Comparison of ENCODE assay signal across 12 mouse cellular contexts in genomic region chr2:163459380-163459779, GRCm38 (mm10). TPM values are rescaled to one million over a fixed set of nuclear protein-coding genes. Genes with fewer than 3 reads are reported as not detected.
DNase-seq lines count a peak whose midpoint lies in the region; ATAC-seq and TF ChIP-seq lines count a peak whose summit lies in the region.
"Had no signal": no experiment of that assay in that cellular context is flagged by ENCODE, and none has a peak within 500 bp of the region (broad histone marks: within the 10 kb centered on the region; RNA-seq: fewer than 3 reads in every experiment).

No protein-coding gene starts in this region.

- H3K36me3 ChIP-seq in hindbrain, embryonic 11.5 days (ENCODE audit: control insufficient read depth, insufficient read depth, low read length) = no peaks in the 10 kb centered on the region
- H3K36me3 ChIP-seq in hindbrain, embryonic 10.5 days = peaks cover 5% of the 10 kb centered on the region
- no peaks in the 10 kb centered on the region for H3K36me3 ChIP-seq in heart, embryonic 16.5 days (ENCODE audit: control insufficient read depth, insufficient read depth)
- no peaks in the 10 kb centered on the region for H3K36me3 ChIP-seq in myocyte (ENCODE audit: control insufficient read depth, insufficient read depth)

- no peak overlapping the region for H3K9ac ChIP-seq in hindbrain, embryonic 11.5 days (ENCODE audit: low read depth, low read length)
- no peak overlapping the region for H3K9ac ChIP-seq in heart, embryonic 16.5 days (ENCODE audit: low read length)

- no peak for TF ChIP-seq POLR2A in myocyte (IDR thresholded peaks at IDR 0.05; ENCODE audit: insufficient read length, low read depth)

- H3K4me3 ChIP-seq in hindbrain, embryonic 11.5 days (ENCODE audit: low read depth, low read length) = no peak overlapping the region
- no peak overlapping the region for H3K4me3 ChIP-seq in hindbrain, embryonic 10.5 days
- peak overlapping the region; percentile 1; the same call in 1 of the 2 replicates for H3K4me3 ChIP-seq in heart, embryonic 16.5 days (ENCODE audit: low read length)
- H3K4me3 ChIP-seq in myocyte = no peak overlapping the region

- 0 out of 2 replicates have a peak, but pooled peaks cover 2% of the 10 kb centered on the region for H3K27me3 ChIP-seq in hindbrain, embryonic 11.5 days (ENCODE audit: control insufficient read depth, insufficient read depth, low read length)
- H3K27me3 ChIP-seq in hindbrain, embryonic 10.5 days (ENCODE audit: insufficient read depth, poor library complexity, severe bottlenecking) = peaks cover 16% of the 10 kb centered on the region
- 0 out of 2 replicates have a peak, but pooled peaks cover 6% of the 10 kb centered on the region for H3K27me3 ChIP-seq in heart, embryonic 16.5 days (ENCODE audit: control insufficient read depth, insufficient read depth, low read length)
- peaks cover 7% of the 10 kb centered on the region for H3K27me3 ChIP-seq in myocyte (ENCODE audit: control insufficient read depth, insufficient read depth, insufficient read length)

- peak; percentile 23 for DNase-seq in hindbrain, embryonic 11.5 days (ENCODE audit: low spot score)
- no peak for DNase-seq in hindbrain, embryonic 10.5 days (ENCODE audit: low spot score)
- DNase-seq in thymus, adult 18-20 months = no peak
- no peak for DNase-seq in layer of hippocampus, adult 9-10 months (ENCODE audit: low spot score)
- no peak for DNase-seq in right cerebral cortex, postnatal 36 days (ENCODE audit: low spot score in 2 of 2)
- DNase-seq: kidney, postnatal 10 days had no signal

- no peaks in the 10 kb centered on the region for H3K79me2 ChIP-seq in myocyte (ENCODE audit: control insufficient read depth, insufficient read depth)

- H3K4me1 ChIP-seq in hindbrain, embryonic 11.5 days (replicated peaks; ENCODE audit: control insufficient read depth, insufficient read depth, low read length) = no peaks in the 10 kb centered on the region
- peaks cover 11% of the 10 kb centered on the region; the same call in 1 of the 2 replicates for H3K4me1 ChIP-seq in hindbrain, embryonic 10.5 days (replicated peaks)
- H3K4me1 ChIP-seq in heart, embryonic 16.5 days (ENCODE audit: control insufficient read depth, insufficient read depth, low read length) = peaks cover 15% of the 10 kb centered on the region

- no peak overlapping the region for H3K27ac ChIP-seq in hindbrain, embryonic 11.5 days (ENCODE audit: low read depth, low read length)
- H3K27ac ChIP-seq in hindbrain, embryonic 10.5 days = no peak overlapping the region
- no peak overlapping the region for H3K27ac ChIP-seq in heart, embryonic 16.5 days (ENCODE audit: low read length)

- H3K4me2 ChIP-seq in hindbrain, embryonic 11.5 days (replicated peaks; ENCODE audit: low read depth, low read length) = no peak overlapping the region
- H3K4me2 ChIP-seq in heart, embryonic 16.5 days (ENCODE audit: low read depth, low read length) = peak overlapping the region; percentile 29; the same call in 1 of the 2 replicates
- H3K4me2 ChIP-seq in myocyte (ENCODE audit: low read depth) = peak overlapping the region; percentile 45

- no peaks in the 10 kb centered on the region for H3K9me3 ChIP-seq in hindbrain, embryonic 11.5 days (ENCODE audit: control insufficient read depth, low read length)
- no peaks in the 10 kb centered on the region for H3K9me3 ChIP-seq in hindbrain, embryonic 10.5 days
- H3K9me3 ChIP-seq in heart, embryonic 16.5 days (replicated peaks; ENCODE audit: control insufficient read depth, low read length) = no peaks in the 10 kb centered on the region

- 40% methylated on average over 10 of the region's 10 CpGs for WGBS in hindbrain, embryonic 11.5 days
- 45% methylated on average over 10 of the region's 10 CpGs for WGBS in hindbrain, embryonic 10.5 days
- WGBS in heart, embryonic 16.5 days = 27% methylated on average over 10 of the region's 10 CpGs

- H3ac ChIP-seq in myocyte (ENCODE audit: control insufficient read depth, insufficient read length) = no peak overlapping the region

- no peak for ATAC-seq in hindbrain, embryonic 11.5 days (ENCODE audit: low FRiP score)
- ATAC-seq in common myeloid progenitor, adult 5-6 weeks (replicated peaks; ENCODE audit: low read depth, poor library complexity, severe bottlenecking) = peak; percentile 30; the same call in 1 of the 2 replicates
- ATAC-seq in heart, embryonic 16.5 days (replicated peaks; ENCODE audit: extremely low read depth, insufficient read depth, low FRiP score) = no peak

TF ChIP-seq in myocyte, 11 proteins besides CTCF, POLR2A, EP300 and RAD21:
- TF ChIP-seq SRF (IDR thresholded peaks at IDR 0.05; ENCODE audit: control insufficient read depth, insufficient read length, low read depth) = no peak
- no peak for TF ChIP-seq REST (IDR thresholded peaks at IDR 0.05; ENCODE audit: insufficient read depth, insufficient read length)
- TF ChIP-seq MYOD1 (IDR thresholded peaks at IDR 0.05; ENCODE audit: control insufficient read depth in 1 of 3, insufficient read length in 2 of 3, low read depth in 2 of 3) = peak in 2 of 3 experiments; percentile 45 to 90
- peak in 2 of 3 experiments; percentile 44 to 76 for TF ChIP-seq MYOG (IDR thresholded peaks at IDR 0.05; ENCODE audit: control insufficient read depth in 1 of 3, insufficient read depth in 1 of 3, insufficient read length in 2 of 3, low read depth in 2 of 3)

RNA-seq across cellular contexts. Expression of gene Fitm2, which starts 13.0 kb away (rescaled TPM):
- polyA plus RNA-seq in hindbrain, embryonic 11.5 days (2014; fragmentation: Nextera tagmentation; extraction: Ambion mirVana) = 8.0 and 9.0 TPM in 2 replicates
- polyA plus RNA-seq in hindbrain, embryonic 10.5 days (2016; fragmentation: Nextera tagmentation; extraction: Ambion mirVana) = 10.4 and 10.8 TPM in 2 replicates
- total RNA-seq in common myeloid progenitor, adult 5-6 weeks (2017) = 3.9 and 5.2 TPM in 2 replicates
- 14.7 and 15.3 TPM in 2 replicates for polyA plus RNA-seq in heart, embryonic 16.5 days (2015; fragmentation: Nextera tagmentation; extraction: Ambion mirVana)
- polyA plus RNA-seq in myocyte (2012; fragmentation: generic; extraction: Trizol) = 24.6 TPM

RNA-seq across cellular contexts. Expression of gene Gdap1l1, which starts 21.1 kb away (rescaled TPM):
- 47.4 and 52.9 TPM in 2 replicates for polyA plus RNA-seq in hindbrain, embryonic 11.5 days (2014; fragmentation: Nextera tagmentation; extraction: Ambion mirVana)
- 19.0 and 54.8 TPM in 2 replicates for polyA plus RNA-seq in hindbrain, embryonic 10.5 days (2016; fragmentation: Nextera tagmentation; extraction: Ambion mirVana)
- 0.73 TPM in 1 of 2 replicates, not detected in the other for total RNA-seq in common myeloid progenitor, adult 5-6 weeks (2017)
- polyA plus RNA-seq in heart, embryonic 16.5 days (2015; fragmentation: Nextera tagmentation; extraction: Ambion mirVana) = 0.18 and 0.36 TPM in 2 replicates
- polyA plus RNA-seq in myocyte (2012; fragmentation: generic; extraction: Trizol) = 0.43 TPM

RNA-seq across cellular contexts. Expression of gene R3hdml, which starts 32.7 kb away (rescaled TPM):
- 0.15 TPM in 1 of 2 replicates, not detected in the other for polyA plus RNA-seq in hindbrain, embryonic 11.5 days (2014; fragmentation: Nextera tagmentation; extraction: Ambion mirVana)
- polyA plus RNA-seq in hindbrain, embryonic 10.5 days (2016; fragmentation: Nextera tagmentation; extraction: Ambion mirVana) = not detected in 2 replicates
- not detected in 2 replicates for total RNA-seq in common myeloid progenitor, adult 5-6 weeks (2017)
- not detected in 2 replicates for polyA plus RNA-seq in heart, embryonic 16.5 days (2015; fragmentation: Nextera tagmentation; extraction: Ambion mirVana)
- polyA plus RNA-seq in myocyte (2012; fragmentation: generic; extraction: Trizol) = 44.0 TPM
- polyA plus RNA-seq: limb, embryonic 11.5 days; lung, embryonic 16.5 days; stomach, embryonic 14.5 days had no signal

RNA-seq across cellular contexts. Expression of gene Oser1, which starts 34.9 kb away (rescaled TPM):
- polyA plus RNA-seq in hindbrain, embryonic 11.5 days (2014; fragmentation: Nextera tagmentation; extraction: Ambion mirVana) = 88.7 and 92.1 TPM in 2 replicates
- 89.2 and 93.3 TPM in 2 replicates for polyA plus RNA-seq in hindbrain, embryonic 10.5 days (2016; fragmentation: Nextera tagmentation; extraction: Ambion mirVana)
- total RNA-seq in common myeloid progenitor, adult 5-6 weeks (2017) = 95.2 and 99.9 TPM in 2 replicates
- polyA plus RNA-seq in heart, embryonic 16.5 days (2015; fragmentation: Nextera tagmentation; extraction: Ambion mirVana) = 57.1 and 63.8 TPM in 2 replicates
- 30.3 TPM for polyA plus RNA-seq in myocyte (2012; fragmentation: generic; extraction: Trizol)

RNA-seq across cellular contexts. Expression of gene Hnf4a, which starts 47.2 kb away (rescaled TPM):
- not detected in 2 replicates for polyA plus RNA-seq in hindbrain, embryonic 11.5 days (2014; fragmentation: Nextera tagmentation; extraction: Ambion mirVana)
- polyA plus RNA-seq in hindbrain, embryonic 10.5 days (2016; fragmentation: Nextera tagmentation; extraction: Ambion mirVana) = not detected in 2 replicates
- total RNA-seq in common myeloid progenitor, adult 5-6 weeks (2017) = 4.1 and 6.1 TPM in 2 replicates
- 0.16 and 0.77 TPM in 2 replicates for polyA plus RNA-seq in heart, embryonic 16.5 days (2015; fragmentation: Nextera tagmentation; extraction: Ambion mirVana)
- not detected for polyA plus RNA-seq in myocyte (2012; fragmentation: generic; extraction: Trizol)
- polyA plus RNA-seq: limb, embryonic 11.5 days; lung, embryonic 16.5 days had no signal

Comparison
In these comparisons a context has a peak if more than half of its experiments do, and no peak if none do; other contexts are left out.
1. RNA of gene Gdap1l1, which starts 21.1 kb away (polyA plus RNA-seq): 19.0 to 54.8 TPM in hindbrain, embryonic 10.5 days and 47.4 to 52.9 TPM in hindbrain, embryonic 11.5 days; 0.43 TPM in myocyte (single experiment) and 0.18 to 0.36 TPM in heart, embryonic 16.5 days; every median in the first group is over 10 times any median in the second.
2. RNA of gene R3hdml, which starts 32.7 kb away (polyA plus RNA-seq): 44.0 TPM in myocyte (single experiment); 0.15 TPM in hindbrain, embryonic 11.5 days, not detected in hindbrain, embryonic 10.5 days and not detected in heart, embryonic 16.5 days; every median in the first group is over 10 times any median in the second.